In genomic region chr9:69454691-69455090, GRCm38 (mm10) we compare ENCODE assay signal across 10 mouse cellular contexts. TPM values are rescaled to one million over a fixed set of nuclear protein-coding genes. Genes with fewer than 3 reads are reported as not detected.
DNase-seq lines count a peak whose midpoint lies in the region; ATAC-seq and TF ChIP-seq lines count a peak whose summit lies in the region.
"Had no signal": no experiment of that assay in that cellular context is flagged by ENCODE, and none has a peak within 500 bp of the region (broad histone marks: within the 10 kb centered on the region; RNA-seq: fewer than 3 reads in every experiment).

No protein-coding gene starts in this region.

- H3K27me3 ChIP-seq in heart, embryonic 16.5 days (ENCODE audit: control insufficient read depth, insufficient read depth, low read length): no peaks in the 10 kb centered on the region
- peaks cover 14% of the 10 kb centered on the region for H3K27me3 ChIP-seq in forebrain, embryonic 16.5 days (replicated peaks; ENCODE audit: control insufficient read depth, insufficient read depth, low read length)
- H3K27me3 ChIP-seq in liver, embryonic 13.5 days: peaks cover 40% of the 10 kb centered on the region

- peak overlapping the region; percentile 98 for H3K27ac ChIP-seq in heart, embryonic 16.5 days (ENCODE audit: low read length)
- H3K27ac ChIP-seq in ES-E14 (ENCODE audit: insufficient read depth, low read depth, low read length, poor library complexity, severe bottlenecking): no peak overlapping the region
- no peak overlapping the region for H3K27ac ChIP-seq in forebrain, embryonic 16.5 days (ENCODE audit: low read length)
- peak overlapping the region; percentile 53; the same call in 1 of the 2 replicates for H3K27ac ChIP-seq in liver, embryonic 13.5 days

- no peak for ATAC-seq in heart, embryonic 16.5 days (replicated peaks; ENCODE audit: extremely low read depth, insufficient read depth, low FRiP score)
- ATAC-seq in forebrain, embryonic 16.5 days: no peak
- no peak for ATAC-seq in liver, embryonic 13.5 days (ENCODE audit: low read depth)

- H3K9me3 ChIP-seq in heart, embryonic 16.5 days (replicated peaks; ENCODE audit: control insufficient read depth, low read length): no peaks in the 10 kb centered on the region
- no peaks in the 10 kb centered on the region for H3K9me3 ChIP-seq in ES-E14 (ENCODE audit: control insufficient read depth, insufficient read depth, low read depth, low read length)
- no peaks in the 10 kb centered on the region for H3K9me3 ChIP-seq in forebrain, embryonic 16.5 days (ENCODE audit: control insufficient read depth, low read length)
- H3K9me3 ChIP-seq in liver, embryonic 13.5 days (replicated peaks): no peaks in the 10 kb centered on the region

- H3K4me1 ChIP-seq in heart, embryonic 16.5 days (ENCODE audit: control insufficient read depth, insufficient read depth, low read length): peaks cover 54% of the 10 kb centered on the region
- H3K4me1 ChIP-seq in ES-E14 (ENCODE audit: control insufficient read depth in 2 of 2, insufficient read depth in 2 of 2, low read length in 2 of 2, poor library complexity in 1 of 2): peaks cover 9 to 38% of the 10 kb centered on the region in 2 experiments
- peaks cover 23% of the 10 kb centered on the region for H3K4me1 ChIP-seq in forebrain, embryonic 16.5 days (replicated peaks; ENCODE audit: control insufficient read depth, insufficient read depth, low read length)
- H3K4me1 ChIP-seq in liver, embryonic 13.5 days (replicated peaks): peaks cover 71% of the 10 kb centered on the region

- no peak for DNase-seq in heart, postnatal 10 days
- no peak for DNase-seq in ES-E14 (ENCODE audit: low read depth, low spot score)
- DNase-seq in liver, embryonic 13.5 days: no peak
- no peak for DNase-seq in adrenal gland, adult (ENCODE audit: inconsistent age in 2 of 2, low spot score in 1 of 2)
- DNase-seq in T-cell, adult 2 months (ENCODE audit: low spot score): no peak
- no peak for DNase-seq in Muller cell, postnatal 12 days (ENCODE audit: inconsistent ontology term)
- DNase-seq: cerebellum, postnatal 10 days; kidney, adult 11 months had no signal

- 32% methylated on average over 4 of the region's 4 CpGs for WGBS in heart, embryonic 16.5 days
- 67% methylated on average over 4 of the region's 4 CpGs for WGBS in forebrain, embryonic 16.5 days
- WGBS in liver, embryonic 13.5 days (ENCODE audit: insufficient replicate concordance): 41% methylated on average over 4 of the region's 4 CpGs

- peak overlapping the region; percentile 93 for H3K9ac ChIP-seq in heart, embryonic 16.5 days (ENCODE audit: low read length)
- H3K9ac ChIP-seq in ES-E14 (ENCODE audit: insufficient read depth, low read depth, low read length, poor library complexity, severe bottlenecking): no peak overlapping the region
- no peak overlapping the region for H3K9ac ChIP-seq in forebrain, embryonic 16.5 days (replicated peaks; ENCODE audit: low read depth, low read length)
- H3K9ac ChIP-seq in liver, embryonic 13.5 days: peak overlapping the region; percentile 69

- peak overlapping the region; percentile 71 for H3K4me2 ChIP-seq in heart, embryonic 16.5 days (ENCODE audit: low read depth, low read length)
- H3K4me2 ChIP-seq in forebrain, embryonic 16.5 days (ENCODE audit: low read length): peak overlapping the region; percentile 86
- peak overlapping the region; percentile 63 for H3K4me2 ChIP-seq in liver, embryonic 13.5 days

- no peaks in the 10 kb centered on the region for H3K36me3 ChIP-seq in heart, embryonic 16.5 days (ENCODE audit: control insufficient read depth, insufficient read depth)
- no peaks in the 10 kb centered on the region for H3K36me3 ChIP-seq in ES-E14 (ENCODE audit: control insufficient read depth, insufficient read depth, low read length, poor library complexity, severe bottlenecking)
- no peaks in the 10 kb centered on the region for H3K36me3 ChIP-seq in forebrain, embryonic 16.5 days (ENCODE audit: control insufficient read depth, insufficient read depth)
- no peaks in the 10 kb centered on the region for H3K36me3 ChIP-seq in liver, embryonic 13.5 days

- H3K4me3 ChIP-seq in heart, embryonic 16.5 days (ENCODE audit: low read length): peak overlapping the region; percentile 90
- H3K4me3 ChIP-seq in ES-E14 (ENCODE audit: insufficient read depth in 1 of 2, low read depth in 1 of 2, low read length in 2 of 2, poor library complexity in 1 of 2, severe bottlenecking in 1 of 2): peak overlapping the region in 1 of 2 experiments; percentile 75; a peak in 1 of 4 replicates
- H3K4me3 ChIP-seq in forebrain, embryonic 16.5 days (replicated peaks; ENCODE audit: low read length): peak overlapping the region; percentile 48; the same call in 1 of the 2 replicates
- H3K4me3 ChIP-seq in liver, embryonic 13.5 days (replicated peaks): peak overlapping the region; percentile 62

- in situ Hi-C loops in ES-E14 (cut with MboI; ENCODE audit: low sequenced_read_pairs in 2 of 2, unreplicated experiment in 2 of 2): no loop called here

- intact Hi-C loops in heart, postnatal 10 days (cut with DNase I): no loop called here

TF ChIP-seq in ES-E14, 5 proteins besides CTCF, POLR2A, EP300 and RAD21:
- peak; percentile 68; the same call in 1 of the 2 replicates for TF ChIP-seq ZNF384 (IDR thresholded peaks at IDR 0.05; ENCODE audit: low read depth, low read length)
- TF ChIP-seq HCFC1 (IDR thresholded peaks at IDR 0.05; ENCODE audit: borderline replicate concordance, insufficient read depth, low read length): no peak

RNA-seq across cellular contexts. Expression of gene Anxa2, which starts 1.3 kb away (rescaled TPM):
- 622 and 705 TPM in 2 replicates for polyA plus RNA-seq in heart, embryonic 16.5 days (2015; fragmentation: Nextera tagmentation; extraction: Ambion mirVana)
- 100 to 1,000 TPM; 207 to 221 TPM for total RNA-seq in heart, postnatal 10 days (2021)
- total RNA-seq in ES-E14 (2012; rRNA removed): 170 and 344 TPM in 2 replicates
- polyA plus RNA-seq in forebrain, embryonic 16.5 days (2015; fragmentation: Nextera tagmentation; extraction: Ambion mirVana): 82.2 and 115 TPM in 2 replicates
- polyA plus RNA-seq in liver, embryonic 13.5 days (2015; fragmentation: Nextera tagmentation; extraction: Ambion mirVana): 94.0 and 100 TPM in 2 replicates

RNA-seq across cellular contexts. Expression of gene Ice2, which starts 57.0 kb away (rescaled TPM):
- polyA plus RNA-seq in heart, embryonic 16.5 days (2015; fragmentation: Nextera tagmentation; extraction: Ambion mirVana): 11.3 and 12.6 TPM in 2 replicates
- total RNA-seq in heart, postnatal 10 days (2021): 10 to 100 TPM in 1 of 2 experiments, 1 to 10 TPM in 1; 8.6 to 10.2 TPM
- 9.5 and 10.0 TPM in 2 replicates for total RNA-seq in ES-E14 (2012; rRNA removed)
- 14.1 and 15.9 TPM in 2 replicates for polyA plus RNA-seq in forebrain, embryonic 16.5 days (2015; fragmentation: Nextera tagmentation; extraction: Ambion mirVana)
- 6.7 and 8.7 TPM in 2 replicates for polyA plus RNA-seq in liver, embryonic 13.5 days (2015; fragmentation: Nextera tagmentation; extraction: Ambion mirVana)

Comparison
In these comparisons a context has a peak if more than half of its experiments do, and no peak if none do; other contexts are left out.
1. H3K27ac ChIP-seq: peak in heart, embryonic 16.5 days (single experiment) and liver, embryonic 13.5 days (single experiment); none in ES-E14 (single experiment) and forebrain, embryonic 16.5 days (single experiment).
2. H3K9ac ChIP-seq: peak in heart, embryonic 16.5 days (single experiment) and liver, embryonic 13.5 days (single experiment); none in ES-E14 (single experiment) and forebrain, embryonic 16.5 days (single experiment).
3. Peak in every context shown above with its lines, with median percentiles within 50 percentile points of each other: H3K4me2 ChIP-seq.